Mouse (Mus musculus) hindbrain, embryonic 14.5 days (tissue): ENCODE data around the gene Ptpro. TPM values are rescaled to one million over a fixed set of nuclear protein-coding genes. Genes with fewer than 3 reads are reported as not detected.

Experiments
- ATAC-seq: fragments of 200-750 bp; cut with Nextera tagmentation; 2 replicates; pipeline ENCODE4 v1.8.0; 2017; ENCODE audit warnings: moderate number of reproducible peaks, mild to moderate bottlenecking, moderate TSS enrichment, moderate library complexity; ENCODE audit not compliant: low FRiP score
- DNase-seq: peaks from one replicate; pipeline ENCODE4 v3.0.0-alpha.2; 2015; ENCODE audit warnings: low spot score
- H3K27ac ChIP-seq: fragments of 300-500 bp; sonication (generic); 2 replicates; pipeline ENCODE4 v1.5.1; 2014; ENCODE audit warnings: mild to moderate bottlenecking, moderate library complexity
- H3K27me3 ChIP-seq: fragments of 300-500 bp; sonication (generic); 2 replicates; pipeline ENCODE4 v1.6.1; 2014; ENCODE audit warnings: mild to moderate bottlenecking, low read length, mixed read lengths; ENCODE audit not compliant: control insufficient read depth, insufficient read depth
- H3K36me3 ChIP-seq: fragments of 300-500 bp; sonication (generic); replicated peaks from 2 replicates; pipeline ENCODE4 v1.6.1; 2014; ENCODE audit not compliant: control insufficient read depth, insufficient read depth
- H3K4me1 ChIP-seq: fragments of 300-500 bp; sonication (generic); replicated peaks from 2 replicates; pipeline ENCODE4 v1.6.1; 2014; ENCODE audit warnings: antibody characterized with exemption, low read length, mixed read lengths; ENCODE audit not compliant: control insufficient read depth, insufficient read depth
- H3K4me2 ChIP-seq: fragments of 300-500 bp; sonication (generic); replicated peaks from 2 replicates; pipeline ENCODE4 v1.6.1; 2014; ENCODE audit warnings: mild to moderate bottlenecking, moderate library complexity
- H3K4me3 ChIP-seq: fragments of 300-500 bp; sonication (generic); replicated peaks from 2 replicates; pipeline ENCODE4 v1.5.1; 2014; ENCODE audit warnings: mild to moderate bottlenecking, low read length
- H3K9ac ChIP-seq: fragments of 300-500 bp; sonication (generic); 2 replicates; pipeline ENCODE4 v1.6.1; 2014
- H3K9me3 ChIP-seq: fragments of 300-500 bp; sonication (generic); 2 replicates; pipeline ENCODE4 v1.6.1; 2016; ENCODE audit warnings: low read length; ENCODE audit not compliant: control insufficient read depth
- WGBS: fragments of 180-500 bp; shearing (Covaris S2); extraction: QIAGEN DNeasy Blood & Tissue Kit; methylation state at CpG from one replicate; pipeline ENCODE4 v1.1.7; 2014; 5-methylcytosine and 5-hydroxymethylcytosine counted together
- polyA plus RNA-seq: library from polyadenylated mRNA; unstranded; fragments of >200 nt; fragmentation: Nextera tagmentation; extraction: Ambion mirVana; gene quantifications from 2 replicates; pipeline ENCODE4 v1.2.1, GENCODE M21; 2014

Gene Ptpro
- polyA plus RNA-seq, 1 experiment from 2014 or later, result 54.6 TPM

DNA sequence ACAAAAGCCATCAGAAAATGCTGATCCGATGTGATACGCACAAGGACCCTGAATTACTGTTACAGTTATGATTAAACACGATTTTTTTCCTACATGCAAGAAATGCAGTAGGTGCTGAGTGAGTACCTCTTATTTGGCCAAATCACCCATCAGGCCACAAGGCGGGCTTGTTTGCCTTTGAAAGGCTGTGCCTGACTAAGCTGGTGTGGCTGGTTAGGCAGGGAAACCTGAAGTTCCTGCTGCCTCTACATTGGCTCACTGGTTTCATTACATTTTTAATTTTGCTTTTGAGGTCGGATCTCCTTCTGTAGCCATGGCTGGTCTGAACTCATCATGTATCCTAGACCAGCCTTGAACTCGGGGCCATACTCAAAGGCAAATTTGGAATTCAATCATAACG is 250.9 kb downstream of the Ptpro start:
- 93% methylated on average over 7 of the region's 7 CpGs for WGBS
- Histone ChIP-seq H3K4me2 (no peak overlapping the region), H3K4me1 (no peaks in the 10 kb centered on the region), H3K4me3 (no peak overlapping the region), H3K27me3 (no peaks in the 10 kb centered on the region), H3K9me3 (no peaks in the 10 kb centered on the region), H3K9ac (no peak overlapping the region), H3K36me3 (no peaks in the 10 kb centered on the region), H3K27ac (no peak overlapping the region)
- ATAC-seq (no peak), DNase-seq (no peak)

DNA sequence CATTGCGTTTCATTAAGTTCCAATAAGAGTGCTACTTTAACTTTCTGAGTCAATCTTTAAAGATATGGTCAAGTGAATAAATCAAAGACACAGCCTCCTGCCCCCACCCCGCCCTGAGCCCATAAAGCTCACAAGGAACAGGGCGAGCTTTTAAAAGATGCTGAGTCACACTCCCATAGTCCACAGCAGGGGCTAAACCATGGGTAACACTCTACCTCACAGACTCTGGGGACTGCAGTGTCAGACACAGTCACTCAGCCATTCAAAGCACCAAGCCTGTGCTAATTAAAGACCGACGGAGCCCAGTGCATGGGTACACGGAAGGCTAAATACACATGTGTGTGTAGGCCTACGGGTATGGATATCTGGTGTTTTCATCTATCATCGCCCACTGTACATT is 251.3 kb downstream of the Ptpro start:
- ATAC-seq, result no peak
- WGBS, result 78% methylated on average over 8 of the region's 8 CpGs
- H3K4me3 ChIP-seq, result no peak overlapping the region
- no peaks in the 10 kb centered on the region for H3K36me3 ChIP-seq
- H3K27ac ChIP-seq, result no peak overlapping the region
- no peak overlapping the region for H3K4me2 ChIP-seq
- DNase-seq, result no peak
- H3K4me1 ChIP-seq, result no peaks in the 10 kb centered on the region
- no peaks in the 10 kb centered on the region for H3K9me3 ChIP-seq
- no peak overlapping the region for H3K9ac ChIP-seq
- H3K27me3 ChIP-seq, result no peaks in the 10 kb centered on the region

DNA sequence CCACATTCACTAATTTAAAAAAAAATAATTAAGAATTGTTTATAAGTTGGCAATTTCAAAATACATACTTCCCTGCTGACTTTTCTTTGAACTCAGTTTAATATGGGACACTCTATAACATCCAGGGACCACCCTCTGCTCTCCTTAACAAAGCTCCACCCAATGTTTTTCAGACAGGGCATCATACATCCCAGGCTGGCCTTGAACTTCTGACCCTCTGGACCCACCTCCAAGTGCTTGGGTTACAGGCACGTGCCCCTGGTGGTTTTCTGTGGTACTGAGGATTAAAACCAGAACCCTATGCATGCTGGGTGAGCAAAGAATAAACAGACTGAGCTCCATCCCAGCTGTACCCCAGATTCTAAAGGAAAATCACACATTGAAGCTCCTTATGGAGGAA is 251.9 kb downstream of the Ptpro start:
- Histone ChIP-seq H3K4me1 (no peaks in the 10 kb centered on the region), H3K36me3 (0 out of 2 replicates have a peak, but pooled peaks cover 4% of the 10 kb centered on the region), H3K27me3 (no peaks in the 10 kb centered on the region), H3K9me3 (no peaks in the 10 kb centered on the region), H3K4me2 (no peak overlapping the region), H3K27ac (no peak overlapping the region), H3K4me3 (no peak overlapping the region), H3K9ac (no peak overlapping the region)
- ATAC-seq, result no peak
- WGBS, result 65% methylated on average over 1 of the region's 1 CpGs
- DNase-seq, result no peak

DNA sequence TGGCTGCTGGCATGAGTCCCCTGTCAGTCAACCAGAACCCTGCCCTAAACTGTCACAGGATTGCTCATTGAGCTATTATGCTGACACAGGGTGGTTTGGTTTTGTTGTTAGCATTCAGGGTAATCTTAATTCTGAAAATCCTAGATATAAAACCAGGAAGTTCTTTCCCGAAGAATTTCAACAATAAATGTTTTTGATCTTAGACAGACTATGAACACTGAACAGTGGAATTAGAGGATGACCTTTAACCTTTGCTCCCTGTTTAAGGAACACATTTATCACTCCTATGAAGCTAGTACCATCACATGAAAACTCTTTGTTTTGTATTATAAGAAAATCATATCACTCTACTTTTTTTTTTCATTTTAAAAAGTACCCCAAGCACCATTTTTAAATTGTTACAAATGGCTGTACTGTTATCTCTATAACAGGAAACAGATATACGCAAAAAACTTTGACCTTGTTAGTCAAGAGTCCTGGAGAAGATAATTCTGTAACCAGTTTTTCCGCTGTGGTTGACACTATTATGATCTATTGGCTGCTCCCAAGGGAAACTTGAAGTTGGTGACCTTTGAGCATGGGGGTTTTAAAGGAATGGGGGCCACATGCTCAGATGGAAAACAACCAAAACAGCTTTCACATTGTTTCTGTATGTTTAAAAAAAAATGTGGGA is 253.6 kb downstream of the Ptpro start:
- H3K4me1 ChIP-seq, result no peaks in the 10 kb centered on the region
- 89% methylated on average over 3 of the region's 3 CpGs for WGBS
- H3K4me2 ChIP-seq, result no peak overlapping the region
- H3K36me3 ChIP-seq, result 0 out of 2 replicates have a peak, but pooled peaks cover 4% of the 10 kb centered on the region
- H3K27me3 ChIP-seq, result no peaks in the 10 kb centered on the region
- no peaks in the 10 kb centered on the region for H3K9me3 ChIP-seq
- H3K27ac ChIP-seq, result no peak overlapping the region
- ATAC-seq (no peak), DNase-seq (no peak)
- no peak overlapping the region for H3K9ac ChIP-seq
- no peak overlapping the region for H3K4me3 ChIP-seq

DNA sequence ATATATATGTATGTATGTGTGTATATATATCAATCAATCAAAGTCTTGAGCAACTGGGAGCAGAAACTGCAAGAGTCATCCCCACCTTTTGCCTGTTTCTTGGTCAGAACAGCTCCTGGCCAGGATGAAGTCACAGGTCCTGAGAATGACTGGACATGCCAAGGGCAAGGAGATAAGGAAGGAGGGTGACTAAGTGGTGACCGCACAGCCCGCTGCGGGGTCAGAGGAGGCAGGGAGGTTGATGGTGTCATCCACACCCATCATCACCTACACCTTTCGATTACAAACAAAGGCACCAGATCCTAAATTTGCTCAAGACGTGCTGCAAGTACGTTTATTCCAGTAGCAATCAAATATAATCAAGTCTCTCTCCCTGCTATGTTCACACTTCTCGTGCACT is 254.4 kb downstream of the Ptpro start:
- no peak overlapping the region for H3K27ac ChIP-seq
- no peak overlapping the region for H3K4me2 ChIP-seq
- no peak overlapping the region for H3K9ac ChIP-seq
- H3K36me3 ChIP-seq, result 0 out of 2 replicates have a peak, but pooled peaks cover 4% of the 10 kb centered on the region
- DNase-seq, result no peak
- no peaks in the 10 kb centered on the region for H3K9me3 ChIP-seq
- no peak overlapping the region for H3K4me3 ChIP-seq
- ATAC-seq, result no peak
- H3K27me3 ChIP-seq, result no peaks in the 10 kb centered on the region
- WGBS, result 97% methylated on average over 7 of the region's 7 CpGs
- H3K4me1 ChIP-seq, result no peaks in the 10 kb centered on the region

DNA sequence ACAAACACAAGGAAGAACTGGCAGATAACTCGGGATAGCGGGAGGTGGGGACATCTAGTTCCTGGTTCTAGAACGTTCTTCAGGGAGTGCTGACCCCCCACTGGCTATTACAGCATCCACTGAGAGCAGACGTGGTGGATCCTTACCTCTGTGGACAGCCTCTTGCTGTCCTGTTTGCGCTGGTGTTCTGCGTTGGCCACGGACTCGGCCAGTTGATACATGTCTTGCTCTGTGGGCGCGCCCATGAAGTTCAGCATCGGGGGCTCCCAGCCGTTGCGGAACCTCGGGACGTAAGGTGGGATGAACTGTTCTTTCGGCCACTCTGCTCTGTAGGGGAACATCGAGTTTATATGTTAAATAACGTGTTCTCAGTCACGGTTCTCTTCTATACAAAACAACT is 256.8 kb downstream of the Ptpro start:
- no peak for ATAC-seq

DNA sequence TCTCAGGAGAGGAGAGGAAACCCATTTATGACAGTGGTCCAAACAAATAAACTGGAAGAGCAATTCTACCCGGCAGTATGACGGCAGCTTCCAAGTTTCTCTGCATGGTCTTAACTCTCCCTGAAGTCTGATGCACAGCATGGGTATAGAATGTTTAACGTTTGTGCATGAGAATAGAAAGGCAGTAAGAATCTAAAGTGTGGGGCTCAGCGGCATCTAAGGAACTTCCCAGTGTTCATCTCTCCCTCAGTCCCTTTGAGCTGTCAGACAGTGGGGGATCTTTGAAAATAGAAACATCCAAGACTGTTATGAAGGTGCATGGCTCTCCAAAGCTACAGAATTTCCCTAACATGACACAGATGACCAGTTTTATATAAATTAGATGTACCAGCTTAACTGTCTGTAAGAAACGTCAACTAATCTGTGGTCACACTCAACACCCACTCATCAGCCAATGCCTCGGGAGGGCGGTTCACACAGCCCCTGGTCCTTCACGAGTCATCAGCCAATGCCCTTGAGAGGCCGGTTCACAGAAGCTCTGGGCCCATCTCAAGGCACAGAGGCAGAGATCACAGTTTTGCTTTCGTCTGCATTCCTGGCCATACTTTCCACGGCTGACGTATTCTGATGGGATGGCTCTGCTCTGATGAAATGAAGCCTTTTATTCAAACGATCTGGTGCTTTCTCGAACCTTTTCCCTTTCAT is 257.4 kb downstream of the Ptpro start:
- no peak overlapping the region for H3K9ac ChIP-seq
- 0 out of 2 replicates have a peak, but pooled peaks cover 4% of the 10 kb centered on the region for H3K36me3 ChIP-seq
- no peak for DNase-seq
- H3K4me2 ChIP-seq, result no peak overlapping the region
- no peaks in the 10 kb centered on the region for H3K9me3 ChIP-seq
- H3K27ac ChIP-seq, result no peak overlapping the region
- 86% methylated on average over 14 of the region's 14 CpGs for WGBS
- H3K4me1 ChIP-seq, result no peaks in the 10 kb centered on the region
- H3K4me3 ChIP-seq, result no peak overlapping the region
- H3K27me3 ChIP-seq, result no peaks in the 10 kb centered on the region
- ATAC-seq, result no peak

More for the DNA sequence above, 256.8 kb downstream of the Ptpro start:
- H3K9me3 ChIP-seq, result no peaks in the 10 kb centered on the region
- H3K27ac ChIP-seq, result no peak overlapping the region
- no peaks in the 10 kb centered on the region for H3K4me1 ChIP-seq
- 94% methylated on average over 19 of the region's 19 CpGs for WGBS
- no peak overlapping the region for H3K4me2 ChIP-seq
- 0 out of 2 replicates have a peak, but pooled peaks cover 4% of the 10 kb centered on the region for H3K36me3 ChIP-seq
- H3K27me3 ChIP-seq, result no peaks in the 10 kb centered on the region
- H3K4me3 ChIP-seq, result no peak overlapping the region
- no peak overlapping the region for H3K9ac ChIP-seq
- DNase-seq, result no peak

DNA sequence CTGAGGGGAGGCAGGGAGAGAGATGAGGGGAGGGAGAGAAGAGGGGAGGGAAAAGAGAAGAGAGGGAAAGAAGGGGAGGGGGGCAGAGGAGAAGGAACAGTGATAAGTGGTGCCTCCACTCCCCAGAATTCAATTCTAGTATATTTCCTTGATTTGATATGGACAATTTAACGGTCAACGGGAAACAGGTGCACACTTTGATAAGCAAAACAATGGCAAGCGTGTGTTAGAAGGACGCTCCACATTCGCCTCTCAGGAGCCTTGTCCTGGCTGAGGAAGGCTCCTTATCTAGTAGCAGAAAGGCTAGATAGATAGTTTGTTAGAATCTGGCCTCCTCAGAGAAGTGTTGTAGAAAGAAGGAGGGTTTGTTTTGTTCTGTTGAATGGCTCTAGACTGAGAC is 260.6 kb downstream of the Ptpro start:
- Histone ChIP-seq H3K9ac (no peak overlapping the region), H3K27ac (no peak overlapping the region; the same call in 1 of the 2 replicates), H3K4me3 (no peak overlapping the region), H3K4me2 (no peak overlapping the region), H3K36me3 (0 out of 2 replicates have a peak, but pooled peaks cover 4% of the 10 kb centered on the region), H3K4me1 (no peaks in the 10 kb centered on the region), H3K9me3 (no peaks in the 10 kb centered on the region), H3K27me3 (no peaks in the 10 kb centered on the region)
- WGBS, result 83% methylated on average over 5 of the region's 5 CpGs
- DNase-seq, result no peak
- ATAC-seq, result no peak
